Mouse (Mus musculus) G1E-ER4 (cell line): Measurements from ENCODE around the gene Smug1. TPM values are rescaled to one million over a fixed set of nuclear protein-coding genes. Genes with fewer than 3 reads are reported as not detected.

Source experiments
- GATA1 ChIP-seq: IDR thresholded peaks from one replicate; pipeline ENCODE4 v1.8.0; 2012; ENCODE audit warnings: low read length, inconsistent platforms
- polyA plus RNA-seq: library from polyadenylated mRNA; stranded (reverse); fragments of >175 nt; gene quantifications from 2 replicates; pipeline ENCODE4 v1.2.3, GENCODE M21; 2012

Smug1 gene
- polyA plus RNA-seq, 1 experiment: 5.6 TPM

- no peak for TF ChIP-seq GATA1
These were observed 1.5 kb downstream of the Smug1 start for GRCm38 (mm10) chr15:103165379-103165778.

- no peak for TF ChIP-seq GATA1
These were observed 3.5 kb downstream of the Smug1 start for GRCm38 (mm10) chr15:103163182-103163919.

GRCm38 (mm10) chr15:103157585-103157984 is 9.3 kb downstream of the Smug1 start:
- TF ChIP-seq GATA1: no peak

GRCm38 (mm10) chr15:103156890-103157289 is 10.0 kb downstream of the Smug1 start:
- no peak for TF ChIP-seq GATA1

- TF ChIP-seq GATA1: no peak
These were observed 11.2 kb downstream of the Smug1 start for GRCm38 (mm10) chr15:103155366-103156321.

GRCm38 (mm10) chr15:103152890-103153610 is 13.8 kb downstream of the Smug1 start:
- TF ChIP-seq GATA1: no peak

- no peak for TF ChIP-seq GATA1
These were observed 14.5 kb downstream of the Smug1 start for GRCm38 (mm10) chr15:103152371-103152770.

GRCm38 (mm10) chr15:103147779-103148178 is 19.1 kb downstream of the Smug1 start:
- TF ChIP-seq GATA1: no peak

- TF ChIP-seq GATA1: no peak
These were observed 19.5 kb downstream of the Smug1 start for GRCm38 (mm10) chr15:103147422-103147690.

- TF ChIP-seq GATA1: no peak
These were observed 20.1 kb downstream of the Smug1 start for GRCm38 (mm10) chr15:103146627-103147421.

GRCm38 (mm10) chr15:103145635-103146299 is 21.1 kb downstream of the Smug1 start:
- TF ChIP-seq GATA1: no peak

- TF ChIP-seq GATA1: no peak
These were observed 22.7 kb downstream of the Smug1 start for GRCm38 (mm10) chr15:103144176-103144575.

- TF ChIP-seq GATA1: no peak
These were observed 31.4 kb downstream of the Smug1 start for GRCm38 (mm10) chr15:103135431-103135947.

- TF ChIP-seq GATA1: no peak
These were observed 32.4 kb downstream of the Smug1 start for GRCm38 (mm10) chr15:103134277-103135086.

GRCm38 (mm10) chr15:103133761-103134160 is 33.1 kb downstream of the Smug1 start:
- TF ChIP-seq GATA1: no peak
